Mouse (Mus musculus) thymus, adult 2 months (tissue): ENCODE results near the gene Grin3b.

Experiments
- CTCF ChIP-seq: fragments of 200-500 bp; IDR thresholded peaks from 2 replicates; pipeline ENCODE4 v1.5.1; 2012; ENCODE audit warnings: mild to moderate bottlenecking, control low read depth, low read length, moderate library complexity, borderline replicate concordance; ENCODE audit not compliant: control insufficient read depth, poor library complexity, insufficient read depth; ENCODE audit errors: extremely low read depth
- POLR2A ChIP-seq: fragments of 200-500 bp; IDR thresholded peaks from 2 replicates; pipeline ENCODE4 v1.6.1; 2012; ENCODE audit warnings: mild to moderate bottlenecking, low read length, control low read depth, moderate library complexity; ENCODE audit not compliant: control insufficient read depth, poor library complexity, insufficient read depth; ENCODE audit errors: extremely low read depth

DNA sequence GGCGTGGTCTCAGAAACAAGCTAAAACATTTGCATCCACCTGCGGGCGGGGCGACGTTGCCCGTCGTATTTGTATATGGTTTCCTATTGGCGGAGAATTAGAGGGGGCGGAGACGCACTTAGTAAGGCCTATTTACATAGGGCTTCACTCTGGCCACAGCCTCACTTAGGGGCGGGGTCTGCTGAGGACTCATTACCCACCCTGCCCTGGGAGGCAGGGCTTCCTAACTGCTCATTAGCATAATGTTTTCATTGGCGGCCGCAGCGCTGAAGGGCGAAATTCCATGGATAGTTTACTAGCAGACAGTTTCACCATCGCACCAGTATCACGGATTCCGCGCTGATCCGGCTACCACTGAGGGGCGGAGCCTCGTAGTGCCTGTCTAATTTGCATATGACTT, 14.4 kb downstream of the Grin3b start:
- TF ChIP-seq POLR2A (peak; percentile 33; the same call in 1 of the 2 replicates), CTCF (no peak)
